Mouse (Mus musculus) heart, embryonic 14.5 days (tissue): Measurements from ENCODE around the gene Lrp5. TPM values are rescaled to one million over a fixed set of nuclear protein-coding genes. Genes with fewer than 3 reads are reported as not detected.

Experiments used
- ATAC-seq: fragments of 200-750 bp; cut with Nextera tagmentation; 2 replicates; pipeline ENCODE4 v1.8.0; 2017; ENCODE audit warnings: low read depth, moderate TSS enrichment; ENCODE audit not compliant: insufficient number of reproducible peaks, insufficient read depth, low FRiP score
- H3K27ac ChIP-seq, 2 experiments: fragments of 200-500 bp in 1 of 2; fragments of 300-500 bp in 1 of 2; sonication (generic) in 1 of 2; replicated peaks in 1 of 2; 2 replicates each; pipeline ENCODE4 v1.5.1; 2012 to 2014; ENCODE audit warnings: low read depth in 2 of 2, low read length in 2 of 2, control low read depth in 1 of 2, mild to moderate bottlenecking in 1 of 2, mixed read lengths in 1 of 2; ENCODE audit not compliant: control insufficient read depth in 1 of 2, insufficient read depth in 1 of 2
- H3K27me3 ChIP-seq: fragments of 300-500 bp; sonication (generic); 2 replicates; pipeline ENCODE4 v1.6.1; 2014; ENCODE audit warnings: mild to moderate bottlenecking, low read length, control low read depth; ENCODE audit not compliant: control insufficient read depth, insufficient read depth
- H3K36me3 ChIP-seq: fragments of 300-500 bp; sonication (generic); 2 replicates; pipeline ENCODE4 v1.6.1; 2014; ENCODE audit warnings: mild to moderate bottlenecking, control low read depth, low read length, mixed read lengths; ENCODE audit not compliant: control insufficient read depth, insufficient read depth
- H3K4me1 ChIP-seq, 2 experiments: fragments of 200-500 bp in 1 of 2; fragments of 300-500 bp in 1 of 2; sonication (generic) in 1 of 2; 2 replicates each; pipeline ENCODE4 v1.6.1; 2012 to 2014; ENCODE audit warnings: low read length in 2 of 2, control low read depth in 1 of 2, mixed read lengths in 1 of 2; ENCODE audit not compliant: control insufficient read depth in 2 of 2, insufficient read depth in 2 of 2
- H3K4me2 ChIP-seq: fragments of 300-500 bp; sonication (generic); 2 replicates; pipeline ENCODE4 v1.6.1; 2014; ENCODE audit warnings: mild to moderate bottlenecking, low read length
- H3K4me3 ChIP-seq, 2 experiments: fragments of 200-500 bp in 1 of 2; fragments of 300-500 bp in 1 of 2; sonication (generic) in 1 of 2; 2 replicates each; pipeline ENCODE4 v1.5.1; 2012 to 2014; ENCODE audit warnings: low read length in 2 of 2, mild to moderate bottlenecking in 2 of 2, control low read depth in 1 of 2, low read depth in 1 of 2, moderate library complexity in 1 of 2; ENCODE audit not compliant: control insufficient read depth in 1 of 2, insufficient read depth in 1 of 2
- H3K9ac ChIP-seq: fragments of 300-500 bp; sonication (generic); 2 replicates; pipeline ENCODE4 v1.6.1; 2014; ENCODE audit warnings: mild to moderate bottlenecking, low read length
- H3K9me3 ChIP-seq: fragments of 300-500 bp; sonication (generic); 2 replicates; pipeline ENCODE4 v1.6.1; 2016; ENCODE audit warnings: low read length, control low read depth; ENCODE audit not compliant: control insufficient read depth
- WGBS: fragments of 180-500 bp; shearing (Covaris S2); extraction: QIAGEN DNeasy Blood & Tissue Kit; methylation state at CpG from one replicate; pipeline ENCODE4 v1.1.7; 2014; 5-methylcytosine and 5-hydroxymethylcytosine counted together
- polyA plus RNA-seq: library from polyadenylated mRNA; unstranded; fragments of >200 nt; fragmentation: Nextera tagmentation; extraction: Ambion mirVana; gene quantifications from 2 replicates; pipeline ENCODE4 v1.2.1, GENCODE M21; 2014

The Lrp5 gene
- polyA plus RNA-seq, 1 experiment from 2014 or later = 5.0 TPM

DNA sequence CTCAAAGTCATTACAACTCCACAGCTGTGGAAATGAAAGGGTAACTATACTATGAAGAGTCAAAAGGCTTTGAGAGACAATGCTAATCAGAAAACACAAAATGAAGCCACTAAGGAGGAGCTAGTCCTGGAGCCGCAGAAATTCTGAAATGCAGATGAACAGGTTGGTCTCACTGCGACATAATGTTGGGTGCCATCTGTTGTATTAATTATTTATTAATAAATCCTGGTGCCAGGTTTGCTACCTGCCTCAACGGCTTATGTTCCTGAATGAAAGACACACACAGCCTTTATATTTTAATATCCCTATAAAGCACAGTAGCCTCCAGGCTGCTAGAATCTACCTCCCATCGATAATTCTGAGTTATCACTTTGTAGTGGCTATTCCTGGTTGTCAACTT, 143.8 kb downstream of the Lrp5 start:
- Histone ChIP-seq H3K27ac (no peak overlapping the region), H3K4me1 (peaks cover 0 to 6% of the 10 kb centered on the region in 2 experiments; a peak in 1 of 4 replicates), H3K4me3 (no peak overlapping the region), H3K9me3 (no peaks in the 10 kb centered on the region), H3K27me3 (no peaks in the 10 kb centered on the region), H3K9ac (no peak overlapping the region), H3K4me2 (no peak overlapping the region), H3K36me3 (peaks cover 38% of the 10 kb centered on the region)
- WGBS = 88% methylated on average over 4 of the region's 4 CpGs
- ATAC-seq = no peak

DNA sequence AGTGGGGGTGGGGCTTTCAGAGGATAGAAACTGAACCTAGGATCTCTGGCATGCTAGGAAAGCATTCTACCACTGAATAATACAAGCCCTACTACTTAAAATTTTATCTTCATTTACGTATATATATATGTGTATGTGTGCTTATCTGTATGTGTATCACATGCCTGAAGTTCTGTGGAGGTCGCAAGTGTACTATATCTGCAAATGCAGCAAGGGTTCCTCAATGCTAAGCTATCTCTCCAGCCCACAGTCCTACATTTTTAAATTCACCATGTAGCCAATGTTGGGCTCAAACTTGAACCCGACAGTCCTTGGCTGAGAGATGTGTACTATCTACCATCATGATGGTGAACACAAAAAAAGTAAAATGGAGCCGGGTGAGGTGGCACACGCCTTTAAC, 145.4 kb downstream of the Lrp5 start:
- no peak overlapping the region for H3K9ac ChIP-seq
- ATAC-seq = no peak
- H3K27me3 ChIP-seq = no peaks in the 10 kb centered on the region
- no peak overlapping the region for H3K27ac ChIP-seq
- no peaks in the 10 kb centered on the region for H3K9me3 ChIP-seq
- WGBS = 90% methylated on average over 5 of the region's 5 CpGs
- H3K4me2 ChIP-seq = no peak overlapping the region
- H3K36me3 ChIP-seq = peaks cover 36% of the 10 kb centered on the region
- peaks cover 0 to 2% of the 10 kb centered on the region in 2 experiments; a peak in 1 of 4 replicates for H3K4me1 ChIP-seq
- no peak overlapping the region for H3K4me3 ChIP-seq

DNA sequence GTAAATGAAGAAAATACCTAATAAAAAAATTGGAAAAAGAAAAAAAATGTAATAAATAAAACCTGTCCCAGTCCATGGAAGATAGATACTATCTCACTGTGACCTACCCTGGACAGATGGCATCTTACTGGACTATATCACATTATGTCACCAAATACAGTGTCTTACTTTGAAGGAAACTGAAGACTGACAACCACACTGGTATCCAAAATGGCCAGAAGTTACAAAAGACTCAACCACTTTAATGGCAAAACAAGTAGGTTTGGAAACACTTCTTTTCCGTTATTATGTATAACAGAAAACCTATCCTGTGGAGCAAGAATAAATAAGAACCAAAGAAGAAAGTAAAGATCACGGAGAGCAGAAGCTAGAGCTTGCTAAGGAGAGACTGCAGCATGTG, 146.1 kb downstream of the Lrp5 start:
- H3K9ac ChIP-seq = no peak overlapping the region
- H3K9me3 ChIP-seq = no peaks in the 10 kb centered on the region
- H3K4me3 ChIP-seq = no peak overlapping the region
- H3K4me1 ChIP-seq = 0 out of 4 replicates have a peak, but pooled peaks cover 0 to 2% of the 10 kb centered on the region in 2 experiments
- ATAC-seq = no peak
- 93% methylated on average over 2 of the region's 2 CpGs for WGBS
- H3K4me2 ChIP-seq = no peak overlapping the region
- no peak overlapping the region for H3K27ac ChIP-seq
- H3K36me3 ChIP-seq = peaks cover 36% of the 10 kb centered on the region
- no peaks in the 10 kb centered on the region for H3K27me3 ChIP-seq

DNA sequence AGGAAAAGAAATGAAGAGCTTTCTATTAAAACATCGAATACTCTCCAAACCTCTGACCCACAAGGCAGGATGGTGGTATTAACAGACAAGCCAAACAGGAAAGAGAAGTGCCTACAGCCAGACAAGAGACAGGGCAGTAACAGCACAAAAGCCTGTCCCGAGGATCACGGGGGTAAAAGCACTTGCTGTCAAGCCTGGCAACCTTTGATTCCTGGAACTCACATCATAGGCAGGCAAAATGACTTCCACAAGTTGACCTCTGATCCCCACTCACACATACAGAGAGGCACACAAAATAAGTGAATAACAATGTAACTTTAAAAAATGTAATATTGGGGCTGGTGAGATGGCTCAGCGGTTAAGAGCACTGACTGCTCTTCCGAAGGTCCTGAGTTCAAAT, 146.9 kb downstream of the Lrp5 start:
- Histone ChIP-seq H3K27ac (no peak overlapping the region), H3K36me3 (peaks cover 36% of the 10 kb centered on the region), H3K9me3 (no peaks in the 10 kb centered on the region), H3K4me3 (no peak overlapping the region), H3K4me2 (no peak overlapping the region), H3K9ac (no peak overlapping the region), H3K4me1 (peaks cover 4 to 6% of the 10 kb centered on the region in 2 experiments; a peak in 3 of 4 replicates), H3K27me3 (no peaks in the 10 kb centered on the region)
- no peak for ATAC-seq
- WGBS = 85% methylated on average over 5 of the region's 5 CpGs

DNA sequence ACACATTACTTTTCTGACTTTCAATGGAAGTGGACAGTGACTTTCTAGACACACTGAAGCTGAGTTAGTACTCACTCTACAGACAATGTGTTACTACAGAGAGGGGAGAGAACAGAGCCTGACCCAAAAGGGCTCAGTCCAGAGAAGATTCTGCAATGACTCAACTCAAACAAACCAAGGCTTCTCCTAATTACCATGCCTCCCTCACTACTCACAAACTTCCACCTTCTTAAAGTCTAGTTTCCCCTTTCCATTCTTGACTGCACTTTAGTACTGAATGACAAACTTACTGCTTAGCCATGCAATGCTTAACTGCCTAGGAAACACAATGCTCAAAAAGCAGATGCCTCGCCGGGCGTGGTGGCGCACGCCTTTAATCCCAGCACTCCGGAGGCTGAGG, 148.7 kb downstream of the Lrp5 start:
- WGBS = 97% methylated on average over 6 of the region's 6 CpGs

DNA sequence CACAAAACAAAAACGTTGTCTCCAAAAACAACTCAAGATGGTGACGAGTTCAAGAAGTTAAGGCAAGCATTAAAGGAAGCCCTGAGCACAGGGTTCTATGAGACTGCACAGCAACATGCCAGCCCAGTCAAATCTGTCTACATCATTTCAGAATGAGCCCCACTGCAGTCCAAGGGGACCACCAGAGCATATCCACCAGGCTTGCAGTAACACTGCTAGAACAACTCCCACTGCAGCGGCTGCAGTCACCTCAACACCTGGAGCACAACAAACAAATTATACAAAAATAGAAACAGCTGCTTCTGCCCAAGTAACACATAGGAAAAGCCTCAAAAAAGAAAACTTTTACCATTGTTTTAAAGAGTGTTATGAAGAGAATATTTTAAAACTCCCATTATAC, 151.4 kb downstream of the Lrp5 start:
- Histone ChIP-seq H3K36me3 (0 out of 2 replicates have a peak, but pooled peaks cover 10% of the 10 kb centered on the region), H3K9ac (no peak overlapping the region), H3K9me3 (no peaks in the 10 kb centered on the region), H3K4me3 (no peak overlapping the region), H3K4me1 (peaks cover 4 to 19% of the 10 kb centered on the region in 2 experiments; a peak in 3 of 4 replicates), H3K27me3 (no peaks in the 10 kb centered on the region), H3K27ac (no peak overlapping the region), H3K4me2 (no peak overlapping the region)
- WGBS = 57% methylated on average over 3 of the region's 3 CpGs
- ATAC-seq = no peak

More for the DNA sequence above, 148.7 kb downstream of the Lrp5 start:
- Histone ChIP-seq H3K4me1 (peaks cover 4 to 17% of the 10 kb centered on the region in 2 experiments; a peak in 3 of 4 replicates), H3K9me3 (no peaks in the 10 kb centered on the region), H3K27ac (no peak overlapping the region), H3K4me3 (no peak overlapping the region), H3K36me3 (peaks cover 22% of the 10 kb centered on the region), H3K9ac (no peak overlapping the region), H3K4me2 (no peak overlapping the region), H3K27me3 (no peaks in the 10 kb centered on the region)
- ATAC-seq = no peak

Other genes with a start within 250 kb of the Lrp5 start
- gene Ppp6r3, start 110.8 kb downstream of the Lrp5 start, polyA plus RNA-seq = 55.6 and 62.2 TPM in 2 replicates
- 18.0 and 18.2 TPM in 2 replicates for gene 1810055G02Rik, start 21.7 kb upstream of the Lrp5 start, polyA plus RNA-seq
- 25.6 and 27.3 TPM in 2 replicates for gene Kmt5b, start 80.9 kb upstream of the Lrp5 start, polyA plus RNA-seq
- gene Chka, start 165.2 kb upstream of the Lrp5 start, polyA plus RNA-seq = 25.5 and 27.2 TPM in 2 replicates
- gene Tcirg1, start 220.6 kb upstream of the Lrp5 start, polyA plus RNA-seq = 16.1 and 17.1 TPM in 2 replicates
- gene Ndufs8, start 226.2 kb upstream of the Lrp5 start, polyA plus RNA-seq = 479 and 507 TPM in 2 replicates
- 2.3 and 2.9 TPM in 2 replicates for gene Aldh3b1, start 243.2 kb upstream of the Lrp5 start, polyA plus RNA-seq
- gene Unc93b1, start 248.6 kb upstream of the Lrp5 start, polyA plus RNA-seq = 11.2 and 14.5 TPM in 2 replicates